Mouse (Mus musculus) neural tube, embryonic 13.5 days (tissue): ENCODE data around the gene Gpr179. TPM values are rescaled to one million over a fixed set of nuclear protein-coding genes. Genes with fewer than 3 reads are reported as not detected.
"Not testable (repeated sequence)": the region's sequence is repeated elsewhere in the genome, so short reads cannot be mapped to it uniquely, and the experiment has no call there.

Source experiments
- ATAC-seq: fragments of 200-750 bp; cut with Nextera tagmentation; 2 replicates; pipeline ENCODE4 v1.8.0; 2017; ENCODE audit warnings: low read depth, mild to moderate bottlenecking, moderate TSS enrichment, moderate library complexity
- H3K27ac ChIP-seq: fragments of 300-500 bp; sonication (generic); replicated peaks from 2 replicates; pipeline ENCODE4 v1.5.1; 2015; ENCODE audit warnings: moderate library complexity, mild to moderate bottlenecking, inconsistent platforms
- H3K27me3 ChIP-seq: fragments of 300-500 bp; sonication (generic); 2 replicates; pipeline ENCODE4 v1.6.1; 2015; ENCODE audit warnings: mild to moderate bottlenecking, inconsistent platforms
- H3K36me3 ChIP-seq: fragments of 300-500 bp; sonication (generic); 2 replicates; pipeline ENCODE4 v1.6.1; 2015; ENCODE audit warnings: mild to moderate bottlenecking, inconsistent platforms
- H3K4me1 ChIP-seq: fragments of 300-500 bp; sonication (generic); replicated peaks from 2 replicates; pipeline ENCODE4 v1.6.1; 2015; ENCODE audit warnings: inconsistent platforms
- H3K4me2 ChIP-seq: fragments of 300-500 bp; sonication (generic); 2 replicates; pipeline ENCODE4 v1.6.1; 2015; ENCODE audit warnings: inconsistent platforms, mild to moderate bottlenecking, moderate library complexity
- H3K4me3 ChIP-seq: fragments of 300-500 bp; sonication (generic); 2 replicates; pipeline ENCODE4 v1.5.1; 2015; ENCODE audit warnings: mild to moderate bottlenecking, inconsistent platforms
- H3K9ac ChIP-seq: fragments of 300-500 bp; sonication (generic); 2 replicates; pipeline ENCODE4 v1.6.1; 2015; ENCODE audit warnings: moderate library complexity, mild to moderate bottlenecking, inconsistent platforms
- H3K9me3 ChIP-seq: fragments of 300-500 bp; sonication (generic); 2 replicates; pipeline ENCODE4 v1.6.1; 2016; ENCODE audit warnings: inconsistent platforms
- WGBS: fragments of 180-500 bp; shearing (Covaris S2); methylation state at CpG from one replicate; pipeline ENCODE4 v1.1.7; 2015; 5-methylcytosine and 5-hydroxymethylcytosine counted together
- polyA plus RNA-seq: library from polyadenylated mRNA; unstranded; fragments of >200 nt; fragmentation: Nextera tagmentation; extraction: Ambion mirVana; gene quantifications from 2 replicates; pipeline ENCODE4 v1.2.1, GENCODE M21; 2015

Gpr179 gene
- polyA plus RNA-seq, 1 experiment from 2014 or later: 0.66 TPM

- ATAC-seq: no peak
- 89% methylated on average over 6 of the region's 6 CpGs for WGBS
- no peak overlapping the region for H3K4me2 ChIP-seq
- peaks cover 16% of the 10 kb centered on the region for H3K4me1 ChIP-seq
- no peaks in the 10 kb centered on the region for H3K27me3 ChIP-seq
- no peak overlapping the region for H3K9ac ChIP-seq
- no peaks in the 10 kb centered on the region for H3K9me3 ChIP-seq
- peaks cover 29% of the 10 kb centered on the region for H3K36me3 ChIP-seq
- H3K27ac ChIP-seq: no peak overlapping the region
- H3K4me3 ChIP-seq: no peak overlapping the region
Observed at GRCm38 (mm10) chr11:97372159-97372864, 20.4 kb upstream of the Gpr179 start.

- H3K27me3 ChIP-seq: no peaks in the 10 kb centered on the region
- 64% methylated on average over 7 of the region's 7 CpGs for WGBS
- peak overlapping the region; percentile 9 for H3K27ac ChIP-seq
- no peak overlapping the region for H3K9ac ChIP-seq
- peaks cover 12% of the 10 kb centered on the region for H3K36me3 ChIP-seq
- no peak for ATAC-seq
- no peaks in the 10 kb centered on the region for H3K9me3 ChIP-seq
- no peak overlapping the region for H3K4me2 ChIP-seq
- no peak overlapping the region for H3K4me3 ChIP-seq
- peaks cover 34% of the 10 kb centered on the region for H3K4me1 ChIP-seq
Observed at GRCm38 (mm10) chr11:97370329-97371091, 18.6 kb upstream of the Gpr179 start.

GRCm38 (mm10) chr11:97368501-97368900, 16.6 kb upstream of the Gpr179 start:
- Histone ChIP-seq H3K9me3 (no peaks in the 10 kb centered on the region), H3K27me3 (no peaks in the 10 kb centered on the region), H3K4me2 (no peak overlapping the region), H3K36me3 (no peaks in the 10 kb centered on the region; the same call in 1 of the 2 replicates), H3K27ac (no peak overlapping the region), H3K4me1 (peaks cover 54% of the 10 kb centered on the region), H3K4me3 (no peak overlapping the region), H3K9ac (no peak overlapping the region)
- ATAC-seq: no peak
- WGBS: 86% methylated on average over 5 of the region's 5 CpGs

- no peak for ATAC-seq
- Histone ChIP-seq H3K4me2 (peak overlapping the region; percentile 92), H3K9ac (peak overlapping the region; percentile 99), H3K27ac (peak overlapping the region; percentile 64), H3K4me1 (peaks cover 58% of the 10 kb centered on the region), H3K27me3 (no peaks in the 10 kb centered on the region), H3K36me3 (no peaks in the 10 kb centered on the region; the same call in 1 of the 2 replicates), H3K9me3 (no peaks in the 10 kb centered on the region), H3K4me3 (peak overlapping the region; percentile 99)
- 82% methylated on average over 1 of the region's 1 CpGs for WGBS
Observed at GRCm38 (mm10) chr11:97365556-97365955, 13.7 kb upstream of the Gpr179 start.

- H3K4me3 ChIP-seq: peak overlapping the region; percentile 99
- ATAC-seq: no peak
- H3K9me3 ChIP-seq: no peaks in the 10 kb centered on the region
- no peaks in the 10 kb centered on the region; the same call in 1 of the 2 replicates for H3K36me3 ChIP-seq
- H3K27me3 ChIP-seq: no peaks in the 10 kb centered on the region
- H3K9ac ChIP-seq: peak overlapping the region; percentile 99
- WGBS: 2% methylated on average over 7 of the region's 7 CpGs
- H3K4me2 ChIP-seq: peak overlapping the region; percentile 92
- H3K4me1 ChIP-seq: peaks cover 51% of the 10 kb centered on the region
- peak overlapping the region; percentile 92; the same call in 1 of the 2 replicates for H3K27ac ChIP-seq
Observed at GRCm38 (mm10) chr11:97363644-97363995, 11.7 kb upstream of the Gpr179 start.

- H3K4me1 ChIP-seq: peaks cover 51% of the 10 kb centered on the region
- peak overlapping the region; percentile 92 for H3K27ac ChIP-seq
- WGBS: under 1% methylated on average over 45 of the region's 49 CpGs
- peak overlapping the region; percentile 99 for H3K9ac ChIP-seq
- peak; percentile 19 for ATAC-seq
- H3K27me3 ChIP-seq: no peaks in the 10 kb centered on the region
- peak overlapping the region; percentile 99 for H3K4me3 ChIP-seq
- H3K4me2 ChIP-seq: peak overlapping the region; percentile 92
- no peaks in the 10 kb centered on the region; the same call in 1 of the 2 replicates for H3K36me3 ChIP-seq
- H3K9me3 ChIP-seq: no peaks in the 10 kb centered on the region
Observed at GRCm38 (mm10) chr11:97362943-97363643, 11.2 kb upstream of the Gpr179 start.

GRCm38 (mm10) chr11:97362649-97362942, 10.7 kb upstream of the Gpr179 start:
- ATAC-seq: peak; percentile 70
- Histone ChIP-seq H3K9ac (peak overlapping the region; percentile 99), H3K9me3 (no peaks in the 10 kb centered on the region), H3K4me1 (peaks cover 47% of the 10 kb centered on the region), H3K36me3 (no peaks in the 10 kb centered on the region; the same call in 1 of the 2 replicates), H3K27ac (peak overlapping the region; percentile 92), H3K27me3 (no peaks in the 10 kb centered on the region), H3K4me2 (peak overlapping the region; percentile 92), H3K4me3 (peak overlapping the region; percentile 99)
- under 1% methylated on average over 37 of the region's 39 CpGs for WGBS

- WGBS: 1% methylated on average over 20 of the region's 81 CpGs
Observed at GRCm38 (mm10) chr11:97361948-97362648, 10.2 kb upstream of the Gpr179 start, which contains the start of gene Socs7. Gene Socs7 (plus strand): TSS chr11:97362551.

GRCm38 (mm10) chr11:97357663-97358062, 5.8 kb upstream of the Gpr179 start:
- not testable (repeated sequence) for H3K27ac ChIP-seq, H3K4me3 ChIP-seq, H3K36me3 ChIP-seq, H3K9me3 ChIP-seq, H3K4me2 ChIP-seq, H3K4me1 ChIP-seq, H3K9ac ChIP-seq, ATAC-seq, H3K27me3 ChIP-seq
- WGBS: 12% methylated on average over 4 of the region's 6 CpGs

More at GRCm38 (mm10) chr11:97361948-97362648, 10.2 kb upstream of the Gpr179 start, which contains the start of gene Socs7:
- Histone ChIP-seq H3K27me3 (no peaks in the 10 kb centered on the region), H3K9ac (peak within 1 kb of the TSS; percentile 99), H3K36me3 (no peaks in the 10 kb centered on the region; the same call in 1 of the 2 replicates), H3K4me2 (peak within 1 kb of the TSS; percentile 92), H3K4me1 (peaks cover 44% of the 10 kb centered on the region), H3K9me3 (no peaks in the 10 kb centered on the region), H3K4me3 (peak within 1 kb of the TSS; percentile 99), H3K27ac (peak within 1 kb of the TSS; percentile 92)
- ATAC-seq: peak; percentile 97

- H3K4me3 ChIP-seq: no peak overlapping the region
- peaks cover 28% of the 10 kb centered on the region for H3K4me1 ChIP-seq
- H3K27ac ChIP-seq: no peak overlapping the region
- WGBS: 90% methylated on average over 7 of the region's 7 CpGs
- no peak overlapping the region for H3K4me2 ChIP-seq
- no peak for ATAC-seq
- H3K27me3 ChIP-seq: no peaks in the 10 kb centered on the region
- no peaks in the 10 kb centered on the region for H3K36me3 ChIP-seq
- H3K9ac ChIP-seq: no peak overlapping the region
- no peaks in the 10 kb centered on the region for H3K9me3 ChIP-seq
Observed at GRCm38 (mm10) chr11:97355247-97355646, 3.4 kb upstream of the Gpr179 start.

- 85% methylated on average over 2 of the region's 2 CpGs for WGBS
- H3K36me3 ChIP-seq: no peaks in the 10 kb centered on the region
- H3K4me3 ChIP-seq: no peak overlapping the region
- H3K4me1 ChIP-seq: peaks cover 34% of the 10 kb centered on the region
- H3K9ac ChIP-seq: no peak overlapping the region
- ATAC-seq: no peak
- no peak overlapping the region for H3K27ac ChIP-seq
- H3K27me3 ChIP-seq: no peaks in the 10 kb centered on the region
- H3K4me2 ChIP-seq: no peak overlapping the region
- no peaks in the 10 kb centered on the region for H3K9me3 ChIP-seq
Observed at GRCm38 (mm10) chr11:97354646-97355045, 2.8 kb upstream of the Gpr179 start.
